Comparison of ENCODE assay signal across 24 mouse cellular contexts in the genomic region with DNA sequence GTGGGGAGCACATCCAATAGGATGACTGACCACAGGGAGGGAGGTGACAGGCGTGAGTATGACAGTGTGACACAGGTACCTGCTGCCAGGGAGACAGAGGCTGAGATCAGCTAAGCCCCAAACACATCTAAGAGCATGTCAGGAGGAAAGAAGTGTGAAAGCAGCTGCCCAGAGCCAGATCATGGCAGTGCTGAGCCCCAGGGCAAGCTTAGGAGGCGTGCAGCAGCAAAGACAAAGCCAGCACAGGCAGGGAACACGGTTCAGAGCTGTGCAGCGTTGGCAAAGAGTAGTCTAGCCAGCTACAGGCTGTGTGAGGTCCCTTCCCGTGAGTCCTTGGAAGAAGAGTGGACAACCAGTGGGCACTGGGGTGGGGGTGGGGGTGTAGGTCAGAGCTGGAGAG. TPM values are rescaled to one million over a fixed set of nuclear protein-coding genes. Genes with fewer than 3 reads are reported as not detected.
A peak's percentile ranks its signal among the peaks of the same experiment; 100 is the strongest.
DNase-seq lines count a peak whose midpoint lies in the region; ATAC-seq and TF ChIP-seq lines count a peak whose summit lies in the region.
"Had no signal": no experiment of that assay in that cellular context is flagged by ENCODE, and none has a peak within 500 bp of the region (broad histone marks: within the 10 kb centered on the region; RNA-seq: fewer than 3 reads in every experiment).

No protein-coding gene starts in this region.

- no peak for TF ChIP-seq CTCF in testis, adult 2 months (IDR thresholded peaks at IDR 0.05; ENCODE audit: control insufficient read depth, insufficient read depth, insufficient replicate concordance, low read depth, low read length)

- peaks cover 20% of the 10 kb centered on the region for H3K27me3 ChIP-seq in embryonic facial prominence, embryonic 14.5 days (replicated peaks; ENCODE audit: control insufficient read depth, insufficient read depth, low read length)
- H3K27me3 ChIP-seq in embryonic facial prominence, embryonic 10.5 days (replicated peaks; ENCODE audit: low read depth, poor library complexity, severe bottlenecking): peaks cover 83% of the 10 kb centered on the region
- peaks cover 55% of the 10 kb centered on the region for H3K27me3 ChIP-seq in hindbrain, embryonic 10.5 days (ENCODE audit: insufficient read depth, poor library complexity, severe bottlenecking)
- peaks cover 9% of the 10 kb centered on the region for H3K27me3 ChIP-seq in hindbrain, embryonic 14.5 days (ENCODE audit: control insufficient read depth, insufficient read depth, low read length)
- H3K27me3 ChIP-seq in midbrain, embryonic 10.5 days (ENCODE audit: low read depth, poor library complexity, severe bottlenecking): peaks cover 74% of the 10 kb centered on the region
- peaks cover 14% of the 10 kb centered on the region for H3K27me3 ChIP-seq in midbrain, embryonic 15.5 days (replicated peaks)
- no peaks in the 10 kb centered on the region for H3K27me3 ChIP-seq in testis, adult 2 months (ENCODE audit: control insufficient read depth, insufficient read depth, low read length)

- H3K36me3 ChIP-seq in embryonic facial prominence, embryonic 14.5 days (ENCODE audit: control insufficient read depth, insufficient read depth, low read length): no peaks in the 10 kb centered on the region
- no peaks in the 10 kb centered on the region for H3K36me3 ChIP-seq in embryonic facial prominence, embryonic 10.5 days (replicated peaks)
- H3K36me3 ChIP-seq in hindbrain, embryonic 10.5 days: no peaks in the 10 kb centered on the region
- peaks cover 16% of the 10 kb centered on the region for H3K36me3 ChIP-seq in hindbrain, embryonic 14.5 days (replicated peaks; ENCODE audit: control insufficient read depth, insufficient read depth)
- H3K36me3 ChIP-seq in midbrain, embryonic 10.5 days: no peaks in the 10 kb centered on the region
- 0 out of 2 replicates have a peak, but pooled peaks cover 3% of the 10 kb centered on the region for H3K36me3 ChIP-seq in midbrain, embryonic 15.5 days (replicated peaks)
- no peaks in the 10 kb centered on the region for H3K36me3 ChIP-seq in testis, adult 2 months (ENCODE audit: control insufficient read depth, insufficient read depth, low read length)
- H3K36me3 ChIP-seq: limb, embryonic 13.5 days; lung, embryonic 15.5 days had no signal

- H3K4me2 ChIP-seq in embryonic facial prominence, embryonic 14.5 days (ENCODE audit: low read depth, low read length): no peak overlapping the region
- no peak overlapping the region for H3K4me2 ChIP-seq in hindbrain, embryonic 14.5 days (replicated peaks)
- no peak overlapping the region for H3K4me2 ChIP-seq in midbrain, embryonic 15.5 days
- H3K4me2 ChIP-seq: limb, embryonic 13.5 days; liver, embryonic 11.5 days; lung, embryonic 15.5 days had no signal

- H3K27ac ChIP-seq in embryonic facial prominence, embryonic 14.5 days (replicated peaks; ENCODE audit: low read depth, low read length): no peak overlapping the region
- no peak overlapping the region for H3K27ac ChIP-seq in embryonic facial prominence, embryonic 10.5 days (replicated peaks)
- H3K27ac ChIP-seq in hindbrain, embryonic 10.5 days: 0 out of 2 replicates have a peak overlapping the region, but pooled peaks have one; percentile 83
- no peak overlapping the region for H3K27ac ChIP-seq in hindbrain, embryonic 14.5 days
- peak overlapping the region; percentile 38; the same call in 1 of the 2 replicates for H3K27ac ChIP-seq in midbrain, embryonic 10.5 days (replicated peaks)
- H3K27ac ChIP-seq in midbrain, embryonic 15.5 days: no peak overlapping the region
- no peak overlapping the region for H3K27ac ChIP-seq in testis, adult 2 months (ENCODE audit: control insufficient read depth, insufficient read depth, low read depth, low read length)
- H3K27ac ChIP-seq: limb, embryonic 13.5 days; lung, embryonic 15.5 days had no signal

- no peak for ATAC-seq in embryonic facial prominence, embryonic 14.5 days (ENCODE audit: low read depth)
- ATAC-seq in hindbrain, embryonic 14.5 days (ENCODE audit: low FRiP score): no peak
- ATAC-seq in midbrain, embryonic 15.5 days (replicated peaks): no peak
- ATAC-seq: intestine, postnatal 0 days had no signal

- H3K4me3 ChIP-seq in embryonic facial prominence, embryonic 14.5 days (ENCODE audit: low read depth, low read length): no peak overlapping the region
- H3K4me3 ChIP-seq in embryonic facial prominence, embryonic 10.5 days: no peak overlapping the region
- H3K4me3 ChIP-seq in hindbrain, embryonic 10.5 days: no peak overlapping the region
- H3K4me3 ChIP-seq in hindbrain, embryonic 14.5 days (replicated peaks; ENCODE audit: low read length): no peak overlapping the region
- no peak overlapping the region for H3K4me3 ChIP-seq in midbrain, embryonic 10.5 days
- H3K4me3 ChIP-seq in midbrain, embryonic 15.5 days: no peak overlapping the region
- no peak overlapping the region for H3K4me3 ChIP-seq in testis, adult 2 months (ENCODE audit: control insufficient read depth, low read depth, low read length)
- H3K4me3 ChIP-seq: limb, embryonic 13.5 days; lung, embryonic 15.5 days; myocyte had no signal

- H3K4me1 ChIP-seq in embryonic facial prominence, embryonic 14.5 days (ENCODE audit: control insufficient read depth, insufficient read depth, low read length): no peaks in the 10 kb centered on the region
- peaks cover 45% of the 10 kb centered on the region for H3K4me1 ChIP-seq in embryonic facial prominence, embryonic 10.5 days
- peaks cover 83% of the 10 kb centered on the region for H3K4me1 ChIP-seq in hindbrain, embryonic 10.5 days (replicated peaks)
- peaks cover 23% of the 10 kb centered on the region for H3K4me1 ChIP-seq in hindbrain, embryonic 14.5 days (replicated peaks; ENCODE audit: control insufficient read depth, insufficient read depth, low read length)
- H3K4me1 ChIP-seq in midbrain, embryonic 10.5 days: peaks cover 51% of the 10 kb centered on the region
- H3K4me1 ChIP-seq in midbrain, embryonic 15.5 days: peaks cover 27% of the 10 kb centered on the region
- no peaks in the 10 kb centered on the region; the same call in 1 of the 2 replicates for H3K4me1 ChIP-seq in testis, adult 2 months (ENCODE audit: control insufficient read depth, insufficient read depth, low read length)
- H3K4me1 ChIP-seq: lung, embryonic 15.5 days had no signal

- no peaks in the 10 kb centered on the region for H3K9me3 ChIP-seq in embryonic facial prominence, embryonic 14.5 days (ENCODE audit: control insufficient read depth, low read length)
- no peaks in the 10 kb centered on the region for H3K9me3 ChIP-seq in embryonic facial prominence, embryonic 10.5 days
- H3K9me3 ChIP-seq in hindbrain, embryonic 10.5 days: no peaks in the 10 kb centered on the region
- H3K9me3 ChIP-seq in hindbrain, embryonic 14.5 days (ENCODE audit: control insufficient read depth, low read length): no peaks in the 10 kb centered on the region
- H3K9me3 ChIP-seq in midbrain, embryonic 10.5 days (replicated peaks): no peaks in the 10 kb centered on the region
- H3K9me3 ChIP-seq in midbrain, embryonic 15.5 days: no peaks in the 10 kb centered on the region
- H3K9me3 ChIP-seq: limb, embryonic 13.5 days; lung, embryonic 15.5 days had no signal

- TF ChIP-seq POLR2A in testis, adult 2 months (IDR thresholded peaks at IDR 0.05; ENCODE audit: control insufficient read depth, low read depth, low read length): peak; percentile 66; the same call in 1 of the 2 replicates

- no peak overlapping the region for H3K9ac ChIP-seq in embryonic facial prominence, embryonic 14.5 days (ENCODE audit: low read depth, low read length)
- no peak overlapping the region for H3K9ac ChIP-seq in hindbrain, embryonic 14.5 days
- no peak overlapping the region for H3K9ac ChIP-seq in midbrain, embryonic 15.5 days
- H3K9ac ChIP-seq: limb, embryonic 13.5 days; lung, embryonic 15.5 days had no signal

- 53% methylated on average over 5 of the region's 5 CpGs for WGBS in embryonic facial prominence, embryonic 14.5 days
- WGBS in embryonic facial prominence, embryonic 10.5 days: 53% methylated on average over 5 of the region's 5 CpGs
- WGBS in hindbrain, embryonic 10.5 days: 63% methylated on average over 5 of the region's 5 CpGs
- 49% methylated on average over 5 of the region's 5 CpGs for WGBS in hindbrain, embryonic 14.5 days
- WGBS in midbrain, embryonic 10.5 days: 66% methylated on average over 5 of the region's 5 CpGs
- 52% methylated on average over 5 of the region's 5 CpGs for WGBS in midbrain, embryonic 15.5 days

- peak; percentile 7 for DNase-seq in embryonic facial prominence, embryonic 14.5 days (ENCODE audit: low spot score)
- no peak for DNase-seq in embryonic facial prominence, embryonic 10.5 days (ENCODE audit: low spot score)
- DNase-seq in hindbrain, embryonic 10.5 days (ENCODE audit: low spot score): no peak
- DNase-seq in hindbrain, embryonic 14.5 days (ENCODE audit: low spot score): no peak
- no peak for DNase-seq in midbrain, embryonic 10.5 days (ENCODE audit: low spot score)
- no peak for DNase-seq in testis, postnatal 10 days (ENCODE audit: low spot score)
- DNase-seq: gastrocnemius, postnatal 10 days; kidney, adult 9 months; layer of hippocampus, adult 9-11 months; right cerebral cortex, adult 18-20 months; spleen, adult 18-20 months; thymus, adult 2 months; thymus, postnatal 36 days had no signal

RNA-seq across cellular contexts. Expression of gene Elfn2, which starts 40.9 kb away (rescaled TPM):
- 0.18 and 0.28 TPM in 2 replicates for polyA plus RNA-seq in embryonic facial prominence, embryonic 14.5 days (2014; fragmentation: Nextera tagmentation; extraction: Ambion mirVana)
- 0.05 and 0.16 TPM in 2 replicates for polyA plus RNA-seq in embryonic facial prominence, embryonic 10.5 days (2016; fragmentation: Nextera tagmentation; extraction: Ambion mirVana)
- polyA plus RNA-seq in hindbrain, embryonic 10.5 days (2016; fragmentation: Nextera tagmentation; extraction: Ambion mirVana): 0.24 and 0.39 TPM in 2 replicates
- 6.0 and 8.5 TPM in 2 replicates for polyA plus RNA-seq in hindbrain, embryonic 14.5 days (2014; fragmentation: Nextera tagmentation; extraction: Ambion mirVana)
- polyA plus RNA-seq in midbrain, embryonic 10.5 days (2016; fragmentation: Nextera tagmentation; extraction: Ambion mirVana): 0.23 and 0.26 TPM in 2 replicates
- polyA plus RNA-seq in midbrain, embryonic 15.5 days (2015; fragmentation: Nextera tagmentation; extraction: Ambion mirVana): 10.1 and 11.1 TPM in 2 replicates
- 6.7 and 6.9 TPM in 2 replicates for polyA plus RNA-seq in testis, adult 2 months (2012; rRNA removed)
- polyA plus RNA-seq: C2C12; embryonic facial prominence, embryonic 11.5 days; heart, embryonic 14.5 days; liver, embryonic 11.5 days; liver, embryonic 16.5 days had no signal

Comparison
In these comparisons a context has a peak if more than half of its experiments do, and no peak if none do; other contexts are left out.
1. H3K27ac ChIP-seq: peak in hindbrain, embryonic 10.5 days (single experiment) and midbrain, embryonic 10.5 days (single experiment); none in embryonic facial prominence, embryonic 14.5 days (single experiment), embryonic facial prominence, embryonic 10.5 days (single experiment), hindbrain, embryonic 14.5 days (single experiment), midbrain, embryonic 15.5 days (single experiment) and testis, adult 2 months (single experiment).